Mouse (Mus musculus) C2C12 (cell line): ENCODE results near the gene Zkscan6.

Source experiments
- CTCF ChIP-seq: IDR thresholded peaks from one replicate; pipeline ENCODE4 v1.5.1; 2011; ENCODE audit not compliant: control insufficient read depth, insufficient read depth, insufficient read length
- MAX ChIP-seq: IDR thresholded peaks from one replicate; pipeline ENCODE4 v1.6.1; 2011; ENCODE audit warnings: mild to moderate bottlenecking, control low read depth
- USF1 ChIP-seq: IDR thresholded peaks from one replicate; pipeline ENCODE4 v1.6.1; 2011; ENCODE audit warnings: low read depth, mild to moderate bottlenecking, control low read depth, moderate library complexity

DNA sequence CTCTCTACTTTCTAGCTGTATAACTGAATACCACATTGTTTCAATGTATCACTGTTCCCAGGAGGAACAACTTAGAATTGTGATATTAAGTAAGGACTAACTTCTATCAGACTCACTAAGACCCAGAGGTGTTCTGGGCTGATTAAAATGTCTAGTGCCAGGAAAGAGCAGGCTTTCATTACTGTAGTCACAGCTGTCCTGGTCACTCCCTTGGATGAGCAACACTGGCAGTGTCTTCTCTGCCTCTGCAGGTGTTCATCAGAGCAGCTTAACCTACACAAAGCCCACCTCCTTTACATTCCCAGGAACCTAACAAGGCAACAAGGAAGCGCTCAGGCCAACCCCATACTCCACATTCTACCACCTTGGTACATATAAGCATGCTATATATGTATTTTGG is 27.4 kb upstream of the Zkscan6 start:
- TF ChIP-seq CTCF (no peak), MAX (no peak), USF1 (no peak)
